Mouse (Mus musculus) brain, embryonic 14.5 days (tissue): ENCODE results near the gene Plekhm1. TPM values are rescaled to one million over a fixed set of nuclear protein-coding genes. Genes with fewer than 3 reads are reported as not detected.

ENCODE experiments used
- DNase-seq: peaks from one replicate; pipeline ENCODE4 v3.0.0-alpha.2; 2011; ENCODE audit warnings: low read depth
- CTCF ChIP-seq: fragments of 200-500 bp; IDR thresholded peaks from 2 replicates; pipeline ENCODE4 v1.5.1; 2012; ENCODE audit warnings: inconsistent platforms, mild to moderate bottlenecking, moderate library complexity, borderline replicate concordance; ENCODE audit not compliant: insufficient read depth, insufficient read length; ENCODE audit errors: extremely low read depth
- POLR2A ChIP-seq: fragments of 200-500 bp; IDR thresholded peaks from 2 replicates; pipeline ENCODE4 v1.6.1; 2012; ENCODE audit warnings: mild to moderate bottlenecking, inconsistent platforms, borderline replicate concordance; ENCODE audit not compliant: poor library complexity, insufficient read depth, insufficient read length, severe bottlenecking; ENCODE audit errors: extremely low read depth
- polyA plus RNA-seq: library from polyadenylated mRNA; depleted of rRNA; stranded (reverse); fragments of >200 nt; gene quantifications from 2 replicates; pipeline ENCODE4 v1.2.3, GENCODE M21; 2012

The Plekhm1 gene
- polyA plus RNA-seq, 1 experiment, result 17.4 TPM

- no peak for TF ChIP-seq POLR2A
- TF ChIP-seq CTCF, result no peak
- peak; percentile 68 for DNase-seq
These were observed 57.2 kb downstream of the Plekhm1 start for GRCm38 (mm10) chr11:103355251-103355650.

DNA sequence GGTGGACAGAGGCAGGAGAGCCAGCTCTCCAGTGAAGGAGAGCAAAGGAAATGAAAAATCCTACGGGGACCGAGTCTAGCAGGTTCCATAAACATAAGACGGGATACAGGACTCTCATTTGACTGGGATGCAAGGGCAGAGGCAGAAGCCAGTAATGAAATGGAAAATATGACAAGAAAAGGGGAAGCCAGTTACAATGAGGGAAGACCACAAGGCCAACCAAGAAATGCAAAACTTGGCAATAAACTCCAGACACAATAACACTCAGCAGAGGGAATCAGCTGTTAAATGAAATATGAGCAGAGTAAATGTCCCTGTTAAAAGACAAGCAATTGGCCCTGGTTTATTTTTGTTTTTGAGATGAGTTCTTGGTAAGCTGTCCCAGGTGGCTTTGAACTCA lies 58.5 kb downstream of the Plekhm1 start:
- DNase-seq, result no peak
- no peak for TF ChIP-seq CTCF

GRCm38 (mm10) chr11:103352239-103352814 lies 60.2 kb downstream of the Plekhm1 start:
- TF ChIP-seq CTCF, result no peak
- TF ChIP-seq POLR2A, result no peak
- no peak for DNase-seq

DNA sequence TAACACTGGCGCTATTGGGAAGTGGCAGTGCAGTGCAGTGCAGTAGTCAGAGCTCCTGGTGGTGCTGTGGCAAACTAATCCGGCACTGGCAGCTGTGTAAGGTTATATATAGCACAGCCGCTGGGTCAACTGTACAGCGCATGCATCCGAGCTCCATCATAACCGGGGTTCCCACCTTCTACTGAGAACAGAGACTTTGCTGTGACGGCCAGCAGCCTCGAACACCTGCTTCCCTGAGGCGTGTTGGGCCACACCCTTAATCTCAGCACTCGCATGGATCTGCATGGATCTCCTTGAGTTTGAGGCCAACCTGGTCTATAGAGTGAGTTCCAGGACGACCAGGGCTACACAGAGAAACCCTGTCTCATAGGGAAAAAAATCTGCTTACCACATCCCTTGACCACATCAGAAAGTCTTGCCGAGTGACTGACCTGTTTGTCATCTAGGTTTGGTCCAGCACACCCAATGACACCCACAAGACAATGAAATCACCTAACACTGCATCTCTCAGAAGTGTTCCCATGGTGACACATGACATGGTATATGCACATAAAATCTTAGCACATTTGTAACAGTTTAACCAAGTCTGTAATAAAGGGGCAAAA lies 61.7 kb downstream of the Plekhm1 start:
- DNase-seq, result no peak
- TF ChIP-seq POLR2A (no peak), CTCF (no peak)

DNA sequence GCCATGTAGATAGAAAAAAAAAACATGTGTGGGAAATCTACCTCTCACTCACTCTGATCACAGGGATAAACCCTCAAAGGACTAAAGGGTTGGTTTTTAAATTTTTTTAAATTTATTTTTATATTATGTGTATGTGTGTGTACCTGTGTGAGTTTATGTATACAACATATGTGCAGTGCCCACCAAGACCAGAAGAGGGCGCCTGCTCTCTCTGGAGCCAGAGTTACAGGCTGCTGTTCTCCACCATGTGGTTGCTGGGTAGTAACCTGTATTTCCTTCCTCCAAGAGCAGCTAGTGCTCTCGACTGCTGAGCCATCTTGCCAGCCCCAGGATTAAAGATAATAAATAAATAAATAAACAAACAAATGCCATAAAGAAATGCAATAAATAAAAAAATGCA lies 62.8 kb downstream of the Plekhm1 start:
- DNase-seq, result no peak
- no peak for TF ChIP-seq POLR2A
- peak; percentile 30; the same call in 1 of the 2 replicates for TF ChIP-seq CTCF

DNA sequence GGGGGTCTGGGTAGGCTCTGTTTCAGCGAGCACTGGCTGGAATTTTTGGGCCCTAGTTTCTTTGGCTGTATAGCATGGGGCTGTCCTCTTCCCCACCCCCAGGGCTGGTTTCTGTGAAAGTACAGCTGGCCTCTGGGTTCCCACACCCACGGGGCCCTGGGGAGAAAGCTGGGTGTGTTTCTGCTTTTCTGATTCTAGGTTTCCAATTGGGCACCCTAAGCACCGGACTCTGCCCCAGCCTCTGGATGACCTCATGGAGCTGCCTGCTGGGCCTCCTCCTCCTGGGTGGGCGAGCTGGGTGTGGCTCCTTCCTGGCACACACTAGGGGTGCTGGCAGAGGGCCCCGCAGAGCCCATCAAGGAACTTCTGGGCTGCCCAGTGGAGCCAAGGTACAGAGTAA lies 65.8 kb downstream of the Plekhm1 start:
- no peak for DNase-seq
- TF ChIP-seq CTCF (no peak), POLR2A (no peak)

DNA sequence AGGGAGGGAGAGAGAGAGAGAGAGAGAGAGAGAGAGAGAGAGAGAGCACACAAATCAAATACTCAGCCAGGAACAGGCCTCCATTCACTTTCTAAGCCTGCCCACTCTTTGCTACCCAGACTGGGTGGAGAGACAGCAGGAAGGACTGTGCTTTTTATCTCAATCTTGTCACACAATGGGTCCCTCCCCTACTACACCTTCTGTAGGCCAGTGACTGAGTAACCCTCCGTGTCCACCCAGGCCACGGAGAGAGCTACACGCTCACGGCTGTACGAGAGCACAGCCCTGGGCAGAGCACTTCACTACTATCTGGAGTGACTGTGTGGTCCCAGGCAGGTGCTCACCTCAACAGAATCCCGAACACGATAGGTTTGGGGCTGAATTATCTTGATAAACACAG lies 66.3 kb downstream of the Plekhm1 start:
- TF ChIP-seq CTCF, result no peak
- no peak for TF ChIP-seq POLR2A
- DNase-seq, result no peak

DNA sequence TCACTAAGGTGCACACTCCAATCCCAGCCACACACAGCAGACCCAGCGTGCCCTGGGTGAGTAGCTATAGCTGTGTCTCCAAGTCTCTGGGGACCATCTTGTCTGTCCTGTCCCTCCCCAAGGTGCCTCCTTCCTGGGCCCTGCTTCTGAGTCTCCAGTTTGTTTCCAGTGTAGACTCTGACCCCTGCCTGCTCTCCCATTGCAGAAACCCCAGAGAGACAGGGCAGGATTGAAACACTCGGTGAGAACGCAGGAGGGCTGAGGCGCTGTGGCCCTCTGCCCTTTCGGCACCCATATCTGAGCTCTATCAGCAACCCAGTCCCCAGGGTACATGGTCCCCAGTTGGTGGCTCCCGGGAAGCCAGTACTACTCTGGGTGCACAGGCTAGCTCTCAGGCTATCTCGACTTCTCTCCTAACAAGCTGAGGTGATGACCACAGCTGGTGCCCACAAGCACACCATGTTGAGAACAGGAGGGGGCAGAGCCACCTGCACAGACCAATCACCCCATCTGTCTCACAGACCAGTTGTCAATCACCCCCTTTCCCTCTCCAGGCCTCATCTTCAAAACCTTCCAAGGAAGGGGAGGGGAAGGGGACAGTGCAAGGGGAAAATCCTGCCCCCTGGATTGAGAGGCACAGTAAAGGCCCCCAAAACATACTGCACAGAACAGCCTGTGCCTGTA lies 66.9 kb downstream of the Plekhm1 start:
- no peak for DNase-seq
- TF ChIP-seq CTCF (no peak), POLR2A (no peak)

- no peak for TF ChIP-seq CTCF
- no peak for TF ChIP-seq POLR2A
- DNase-seq, result no peak
These were observed 67.8 kb downstream of the Plekhm1 start for GRCm38 (mm10) chr11:103344494-103345332.

DNA sequence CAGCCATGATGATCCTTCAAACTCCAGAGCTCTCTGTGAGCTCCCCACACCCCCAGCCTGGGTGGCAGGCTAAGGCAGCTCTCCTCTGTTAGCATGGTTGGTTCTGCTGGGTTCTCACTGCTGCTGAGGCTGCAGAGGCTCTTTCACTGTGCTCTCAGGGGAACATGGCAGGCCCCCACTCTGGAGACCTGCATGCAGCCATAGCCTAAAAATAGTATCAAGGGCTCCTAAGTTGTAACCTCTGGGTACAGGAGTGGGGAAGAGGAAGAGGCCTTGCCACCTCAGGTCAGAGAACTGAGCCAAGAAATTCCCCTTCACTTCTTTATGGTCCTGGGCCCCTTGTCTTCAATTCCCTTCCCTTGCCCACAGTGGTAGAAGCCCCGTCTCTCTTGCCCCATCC lies 68.6 kb downstream of the Plekhm1 start:
- TF ChIP-seq CTCF (no peak), POLR2A (no peak)

DNA sequence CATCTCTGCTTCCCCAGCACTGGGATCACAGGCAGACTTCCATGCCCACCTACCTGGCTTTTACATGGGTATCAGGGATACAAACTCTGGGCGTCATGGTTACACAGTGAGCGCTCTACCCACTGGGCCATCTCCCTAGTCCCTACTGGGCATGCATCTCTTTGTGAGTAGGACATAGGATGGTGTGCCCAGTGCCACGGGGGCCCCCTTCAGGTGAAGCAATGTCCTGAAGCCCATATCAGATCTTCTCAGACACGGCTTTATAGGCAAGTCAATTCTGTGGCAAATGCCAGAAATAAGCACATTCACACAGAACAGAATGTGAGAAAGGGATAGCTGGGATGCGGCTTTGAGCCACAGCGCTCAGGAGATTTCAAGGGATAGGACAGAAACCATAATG lies 69.4 kb downstream of the Plekhm1 start:
- TF ChIP-seq POLR2A (no peak), CTCF (no peak)
- DNase-seq, result no peak

More for the DNA sequence above, 68.6 kb downstream of the Plekhm1 start:
- no peak for DNase-seq

GRCm38 (mm10) chr11:103340677-103341076 lies 71.8 kb downstream of the Plekhm1 start:
- no peak for TF ChIP-seq POLR2A
- no peak for TF ChIP-seq CTCF
- DNase-seq, result no peak
